Mouse (Mus musculus): ENCODE data around the gene Gm21985. TPM values are rescaled to one million over a fixed set of nuclear protein-coding genes. Genes with fewer than 3 reads are reported as not detected.

The Gm21985 gene
- total RNA-seq (2014; rRNA removed) (not detected in 2 replicates), polyA plus RNA-seq (2015; fragmentation: Nextera tagmentation; extraction: Ambion mirVana) (not detected in 2 replicates)

DNA sequence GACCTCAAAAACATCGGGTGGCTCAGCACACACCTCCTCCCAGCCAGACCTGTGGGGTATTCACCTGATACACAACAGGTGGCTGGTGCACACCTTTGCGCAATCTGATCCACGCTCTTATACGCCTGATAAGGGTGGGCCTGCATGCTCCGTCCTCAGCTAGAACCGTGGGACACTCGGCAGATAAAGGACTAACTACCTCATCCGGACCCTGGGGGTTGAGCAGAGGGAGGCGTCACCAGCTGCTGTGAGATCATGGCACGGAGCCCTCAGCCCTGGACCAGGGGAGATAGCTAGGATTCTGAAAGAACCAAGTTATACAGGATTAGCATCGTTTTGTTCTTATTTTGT lies at the start of gene Gm21985:
Gm21985 (plus strand) TSS at position 73 of the 351 bp plus-strand sequence.
- under 1% methylated on average over 11 of the region's 11 CpGs for WGBS
- peaks cover 22% of the 10 kb centered on the region for H3K4me1 ChIP-seq (ENCODE audit: insufficient read depth, low read length)
- no peaks in the 10 kb centered on the region for H3K36me3 ChIP-seq (ENCODE audit: insufficient read depth, low read length)
- no peaks in the 10 kb centered on the region for H3K9me3 ChIP-seq (ENCODE audit: low read length)
- DNase-seq (ENCODE audit: low spot score) (peak; percentile 63), ATAC-seq (peak; percentile 38)
- TF ChIP-seq CTCF (IDR thresholded peaks at IDR 0.05; ENCODE audit: low read depth): no peak
- peak within 1 kb of the TSS; percentile 87 for H3K4me3 ChIP-seq (ENCODE audit: low read length)
- H3K9ac ChIP-seq (replicated peaks; ENCODE audit: low read length): peak within 1 kb of the TSS; percentile 85
- H3K27me3 ChIP-seq (ENCODE audit: insufficient read depth, low read length): no peaks in the 10 kb centered on the region
- peak within 1 kb of the TSS; percentile 96 for H3K27ac ChIP-seq
- peak within 1 kb of the TSS; percentile 87 for H3K4me2 ChIP-seq (ENCODE audit: low read depth, low read length)

DNA sequence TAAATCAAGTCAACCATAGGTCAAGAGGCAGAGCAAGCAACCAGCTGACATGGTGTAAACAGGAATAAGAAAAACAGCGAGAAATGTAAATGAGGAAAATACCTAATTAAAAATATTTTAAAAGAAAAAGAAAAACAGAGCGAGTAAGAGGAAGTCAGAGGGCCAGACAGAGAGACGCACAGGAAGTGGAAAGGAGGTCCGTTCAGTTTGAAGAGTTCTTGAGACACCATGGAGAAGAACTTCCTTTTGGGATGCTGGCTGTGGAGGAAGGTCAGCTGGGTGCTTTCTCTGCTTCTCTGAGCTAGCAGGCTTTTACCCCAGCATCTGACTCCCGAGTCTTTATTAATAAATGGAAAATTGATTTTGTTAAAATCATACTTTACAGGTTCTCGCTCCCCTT lies 48.5 kb upstream of the Gm21985 start:
- no peaks in the 10 kb centered on the region for H3K9me3 ChIP-seq (ENCODE audit: low read length)
- H3K36me3 ChIP-seq (ENCODE audit: insufficient read depth, low read length): no peaks in the 10 kb centered on the region
- WGBS: 76% methylated on average over 6 of the region's 6 CpGs
- H3K9ac ChIP-seq (replicated peaks; ENCODE audit: low read length): no peak overlapping the region
- no peak overlapping the region for H3K27ac ChIP-seq
- H3K4me1 ChIP-seq (ENCODE audit: insufficient read depth, low read length): no peaks in the 10 kb centered on the region
- no peak for ATAC-seq
- no peak for DNase-seq (ENCODE audit: low spot score)
- no peak overlapping the region for H3K4me2 ChIP-seq (ENCODE audit: low read depth, low read length)
- no peak for TF ChIP-seq CTCF (IDR thresholded peaks at IDR 0.05; ENCODE audit: low read depth)
- no peaks in the 10 kb centered on the region for H3K27me3 ChIP-seq (ENCODE audit: insufficient read depth, low read length)
- no peak overlapping the region for H3K4me3 ChIP-seq (ENCODE audit: low read length)

DNA sequence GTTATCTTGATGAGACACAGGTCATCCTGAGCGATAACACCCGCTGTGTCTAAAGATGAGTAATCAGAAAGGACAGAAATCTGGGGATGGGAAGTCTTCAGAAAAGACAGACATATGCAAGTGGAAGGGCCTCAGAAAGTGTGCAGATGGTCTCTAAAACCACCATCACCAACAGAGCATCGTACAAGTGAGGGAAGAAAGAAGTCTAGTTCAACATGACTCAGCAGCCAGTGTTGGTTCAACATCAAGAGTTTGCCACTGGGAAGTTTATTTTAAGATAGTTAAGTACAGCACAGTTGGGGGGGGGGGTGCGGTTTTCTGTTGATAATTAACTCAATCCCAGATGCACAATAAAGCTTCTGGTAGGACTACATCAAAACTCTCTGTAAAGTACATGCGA lies 45.2 kb upstream of the Gm21985 start:
- H3K9me3 ChIP-seq (ENCODE audit: low read length): no peaks in the 10 kb centered on the region
- WGBS: 94% methylated on average over 5 of the region's 5 CpGs
- ATAC-seq: no peak

GRCm38 (mm10) chr2:112222607-112223006 lies 43.5 kb upstream of the Gm21985 start:
- Histone ChIP-seq H3K4me2 (ENCODE audit: low read depth, low read length) (no peak overlapping the region), H3K27me3 (ENCODE audit: insufficient read depth, low read length) (no peaks in the 10 kb centered on the region), H3K4me1 (ENCODE audit: insufficient read depth, low read length) (no peaks in the 10 kb centered on the region), H3K4me3 (ENCODE audit: low read length) (no peak overlapping the region), H3K9me3 (ENCODE audit: low read length) (no peaks in the 10 kb centered on the region), H3K27ac (no peak overlapping the region), H3K36me3 (ENCODE audit: insufficient read depth, low read length) (no peaks in the 10 kb centered on the region), H3K9ac (replicated peaks; ENCODE audit: low read length) (no peak overlapping the region)
- DNase-seq (ENCODE audit: low spot score) (no peak), ATAC-seq (no peak)
- 82% methylated on average over 5 of the region's 5 CpGs for WGBS
- no peak for TF ChIP-seq CTCF (IDR thresholded peaks at IDR 0.05; ENCODE audit: low read depth)

More for the DNA sequence above, 45.2 kb upstream of the Gm21985 start:
- TF ChIP-seq CTCF (IDR thresholded peaks at IDR 0.05; ENCODE audit: low read depth): no peak
- Histone ChIP-seq H3K36me3 (ENCODE audit: insufficient read depth, low read length) (no peaks in the 10 kb centered on the region), H3K4me2 (ENCODE audit: low read depth, low read length) (no peak overlapping the region), H3K9ac (replicated peaks; ENCODE audit: low read length) (no peak overlapping the region), H3K4me1 (ENCODE audit: insufficient read depth, low read length) (no peaks in the 10 kb centered on the region), H3K4me3 (ENCODE audit: low read length) (no peak overlapping the region), H3K27me3 (ENCODE audit: insufficient read depth, low read length) (no peaks in the 10 kb centered on the region), H3K27ac (no peak overlapping the region)
- DNase-seq (ENCODE audit: low spot score): no peak

DNA sequence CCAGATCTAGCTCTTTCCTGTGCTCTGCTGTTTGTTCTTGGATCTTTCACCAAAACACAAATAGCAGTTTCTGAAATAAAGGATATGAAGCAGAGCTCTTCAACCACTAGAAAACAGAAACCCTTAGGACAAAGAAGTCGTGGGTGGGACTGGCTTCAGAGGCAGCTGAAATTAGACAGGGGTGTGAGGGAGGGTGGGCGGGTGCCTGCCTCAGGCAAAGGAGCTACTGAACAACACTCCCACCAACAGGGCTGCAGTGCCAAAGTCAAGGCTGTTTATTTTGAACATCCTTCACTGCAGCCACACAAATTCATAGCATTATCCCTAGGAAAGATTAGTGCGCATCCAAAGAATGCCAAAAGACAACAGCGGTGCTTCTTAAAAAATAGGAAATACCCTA lies 41.8 kb upstream of the Gm21985 start:
- H3K4me1 ChIP-seq (ENCODE audit: insufficient read depth, low read length): no peaks in the 10 kb centered on the region
- TF ChIP-seq CTCF (IDR thresholded peaks at IDR 0.05; ENCODE audit: low read depth): no peak
- no peak for ATAC-seq
- H3K27ac ChIP-seq: no peak overlapping the region
- H3K27me3 ChIP-seq (ENCODE audit: insufficient read depth, low read length): no peaks in the 10 kb centered on the region
- H3K9me3 ChIP-seq (ENCODE audit: low read length): no peaks in the 10 kb centered on the region
- WGBS: 64% methylated on average over 4 of the region's 4 CpGs
- H3K36me3 ChIP-seq (ENCODE audit: insufficient read depth, low read length): no peaks in the 10 kb centered on the region
- H3K4me2 ChIP-seq (ENCODE audit: low read depth, low read length): no peak overlapping the region
- H3K9ac ChIP-seq (replicated peaks; ENCODE audit: low read length): no peak overlapping the region
- H3K4me3 ChIP-seq (ENCODE audit: low read length): no peak overlapping the region
- no peak for DNase-seq (ENCODE audit: low spot score)

- WGBS: 100% methylated on average over 1 of the region's 1 CpGs
- ATAC-seq (no peak), DNase-seq (ENCODE audit: low spot score) (no peak)
- Histone ChIP-seq H3K9me3 (ENCODE audit: low read length) (no peaks in the 10 kb centered on the region), H3K4me1 (ENCODE audit: insufficient read depth, low read length) (no peaks in the 10 kb centered on the region), H3K27ac (no peak overlapping the region), H3K4me3 (ENCODE audit: low read length) (no peak overlapping the region), H3K4me2 (ENCODE audit: low read depth, low read length) (no peak overlapping the region), H3K9ac (replicated peaks; ENCODE audit: low read length) (no peak overlapping the region), H3K27me3 (ENCODE audit: insufficient read depth, low read length) (no peaks in the 10 kb centered on the region), H3K36me3 (ENCODE audit: insufficient read depth, low read length) (no peaks in the 10 kb centered on the region)
- no peak for TF ChIP-seq CTCF (IDR thresholded peaks at IDR 0.05; ENCODE audit: low read depth)
These were observed 33.5 kb upstream of the Gm21985 start for GRCm38 (mm10) chr2:112232623-112233022.

- no peak for TF ChIP-seq CTCF (IDR thresholded peaks at IDR 0.05; ENCODE audit: low read depth)
- H3K9ac ChIP-seq (replicated peaks; ENCODE audit: low read length): no peak overlapping the region
- no peak overlapping the region for H3K27ac ChIP-seq
- no peak for DNase-seq (ENCODE audit: low spot score)
- no peaks in the 10 kb centered on the region for H3K9me3 ChIP-seq (ENCODE audit: low read length)
- H3K4me2 ChIP-seq (ENCODE audit: low read depth, low read length): no peak overlapping the region
- H3K4me1 ChIP-seq (ENCODE audit: insufficient read depth, low read length): peaks cover 8% of the 10 kb centered on the region; the same call in 1 of the 2 replicates
- no peak overlapping the region for H3K4me3 ChIP-seq (ENCODE audit: low read length)
- ATAC-seq: no peak
- 85% methylated on average over 2 of the region's 2 CpGs for WGBS
- no peaks in the 10 kb centered on the region for H3K27me3 ChIP-seq (ENCODE audit: insufficient read depth, low read length)
- no peaks in the 10 kb centered on the region for H3K36me3 ChIP-seq (ENCODE audit: insufficient read depth, low read length)
These were observed 29.5 kb upstream of the Gm21985 start for GRCm38 (mm10) chr2:112236620-112237019.
